Mouse (Mus musculus): Measurements from ENCODE around the gene Ndufaf4. TPM values are rescaled to one million over a fixed set of nuclear protein-coding genes. Genes with fewer than 3 reads are reported as not detected.

The Ndufaf4 gene
- total and polyA plus RNA-seq, 2 experiments from 2014 or later = 10.4 to 66.2 TPM

GRCm38 (mm10) chr4:24894625-24895024, 3.3 kb upstream of the Ndufaf4 start:
- no peak overlapping the region for H3K4me2 ChIP-seq (ENCODE audit: low read depth, low read length)
- H3K9me3 ChIP-seq (ENCODE audit: low read length) = no peaks in the 10 kb centered on the region
- no peak for DNase-seq (ENCODE audit: low spot score)
- no peak overlapping the region for H3K9ac ChIP-seq (replicated peaks; ENCODE audit: low read length)
- 81% methylated on average over 4 of the region's 4 CpGs for WGBS
- no peak overlapping the region for H3K27ac ChIP-seq
- no peaks in the 10 kb centered on the region for H3K36me3 ChIP-seq (ENCODE audit: insufficient read depth, low read length)
- H3K4me1 ChIP-seq (ENCODE audit: insufficient read depth, low read length) = peaks cover 6% of the 10 kb centered on the region
- H3K4me3 ChIP-seq (ENCODE audit: low read length) = no peak overlapping the region
- TF ChIP-seq CTCF (IDR thresholded peaks at IDR 0.05; ENCODE audit: low read depth) = no peak
- ATAC-seq = no peak
- H3K27me3 ChIP-seq (ENCODE audit: insufficient read depth, low read length) = no peaks in the 10 kb centered on the region

DNA sequence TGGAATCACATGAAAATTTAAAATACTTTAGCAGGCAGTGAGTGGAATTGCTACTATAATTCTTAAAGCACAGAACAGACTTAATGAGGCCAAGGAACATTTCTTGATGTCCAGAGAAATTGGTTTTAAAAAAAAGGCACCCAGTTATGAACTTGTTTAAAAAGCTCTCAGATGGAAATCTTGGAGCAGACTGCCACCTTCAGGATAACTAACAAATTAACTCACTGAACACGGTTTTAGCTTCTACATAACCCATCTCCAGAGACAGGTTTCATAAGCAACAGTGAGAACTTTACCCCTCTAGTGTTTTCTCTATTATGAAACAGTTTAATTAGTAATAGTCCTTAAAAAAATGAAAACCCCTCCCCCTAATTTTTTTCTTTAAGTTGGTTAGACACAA, 1.1 kb upstream of the Ndufaf4 start:
- Histone ChIP-seq H3K4me2 (ENCODE audit: low read depth, low read length) (peak overlapping the region; percentile 92), H3K9me3 (ENCODE audit: low read length) (no peaks in the 10 kb centered on the region), H3K27me3 (ENCODE audit: insufficient read depth, low read length) (no peaks in the 10 kb centered on the region), H3K4me1 (ENCODE audit: insufficient read depth, low read length) (peaks cover 6% of the 10 kb centered on the region), H3K9ac (replicated peaks; ENCODE audit: low read length) (no peak overlapping the region), H3K36me3 (ENCODE audit: insufficient read depth, low read length) (0 out of 2 replicates have a peak, but pooled peaks cover 3% of the 10 kb centered on the region), H3K27ac (no peak overlapping the region), H3K4me3 (ENCODE audit: low read length) (no peak overlapping the region)
- no peak for ATAC-seq
- peak; percentile 88 for DNase-seq (ENCODE audit: low spot score)
- peak; percentile 76 for TF ChIP-seq CTCF (IDR thresholded peaks at IDR 0.05; ENCODE audit: low read depth)
- 3% methylated on average over 1 of the region's 1 CpGs for WGBS

DNA sequence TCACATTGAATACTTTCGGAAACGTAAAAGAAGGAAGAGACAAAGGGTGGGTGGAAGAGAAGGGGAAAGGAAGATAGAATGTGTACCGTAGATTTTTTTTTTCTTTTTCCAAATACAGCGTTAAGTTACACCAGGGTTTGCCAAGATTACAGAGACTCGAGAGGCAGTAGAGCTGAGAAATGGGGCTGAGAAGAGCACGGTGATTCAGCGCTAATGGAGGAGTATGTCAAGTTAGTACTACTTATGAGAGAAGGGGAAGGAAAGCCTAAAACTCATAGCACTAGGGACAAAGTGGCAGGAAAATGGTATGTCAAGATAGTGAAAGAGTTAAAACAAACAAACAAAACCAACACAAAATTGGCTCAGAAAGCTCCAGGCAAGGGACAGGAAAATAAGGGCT, 532 bp upstream of the Ndufaf4 start:
- H3K27ac ChIP-seq = no peak overlapping the region
- H3K27me3 ChIP-seq (ENCODE audit: insufficient read depth, low read length) = no peaks in the 10 kb centered on the region
- H3K4me1 ChIP-seq (ENCODE audit: insufficient read depth, low read length) = peaks cover 6% of the 10 kb centered on the region
- 14% methylated on average over 7 of the region's 7 CpGs for WGBS
- H3K36me3 ChIP-seq (ENCODE audit: insufficient read depth, low read length) = 0 out of 2 replicates have a peak, but pooled peaks cover 6% of the 10 kb centered on the region
- TF ChIP-seq CTCF (IDR thresholded peaks at IDR 0.05; ENCODE audit: low read depth) = no peak
- ATAC-seq (peak; percentile 19), DNase-seq (ENCODE audit: low spot score) (peak; percentile 18)
- H3K4me2 ChIP-seq (ENCODE audit: low read depth, low read length) = peak overlapping the region; percentile 92
- peak overlapping the region; percentile 40 for H3K9ac ChIP-seq (replicated peaks; ENCODE audit: low read length)
- H3K4me3 ChIP-seq (ENCODE audit: low read length) = peak overlapping the region; percentile 87
- H3K9me3 ChIP-seq (ENCODE audit: low read length) = no peaks in the 10 kb centered on the region

GRCm38 (mm10) chr4:24898636-24899035, 753 bp downstream of the Ndufaf4 start:
- Histone ChIP-seq H3K27me3 (ENCODE audit: insufficient read depth, low read length) (no peaks in the 10 kb centered on the region), H3K9ac (replicated peaks; ENCODE audit: low read length) (peak overlapping the region; percentile 78), H3K9me3 (ENCODE audit: low read length) (no peaks in the 10 kb centered on the region), H3K36me3 (ENCODE audit: insufficient read depth, low read length) (peaks cover 13% of the 10 kb centered on the region; the same call in 1 of the 2 replicates), H3K4me3 (ENCODE audit: low read length) (peak overlapping the region; percentile 87), H3K27ac (no peak overlapping the region), H3K4me2 (ENCODE audit: low read depth, low read length) (peak overlapping the region; percentile 92), H3K4me1 (ENCODE audit: insufficient read depth, low read length) (peaks cover 6% of the 10 kb centered on the region)
- DNase-seq (ENCODE audit: low spot score) (no peak), ATAC-seq (no peak)
- WGBS = 27% methylated on average over 8 of the region's 8 CpGs
- TF ChIP-seq CTCF (IDR thresholded peaks at IDR 0.05; ENCODE audit: low read depth) = no peak

GRCm38 (mm10) chr4:24899146-24899545, 1.3 kb downstream of the Ndufaf4 start:
- no peak for ATAC-seq

DNA sequence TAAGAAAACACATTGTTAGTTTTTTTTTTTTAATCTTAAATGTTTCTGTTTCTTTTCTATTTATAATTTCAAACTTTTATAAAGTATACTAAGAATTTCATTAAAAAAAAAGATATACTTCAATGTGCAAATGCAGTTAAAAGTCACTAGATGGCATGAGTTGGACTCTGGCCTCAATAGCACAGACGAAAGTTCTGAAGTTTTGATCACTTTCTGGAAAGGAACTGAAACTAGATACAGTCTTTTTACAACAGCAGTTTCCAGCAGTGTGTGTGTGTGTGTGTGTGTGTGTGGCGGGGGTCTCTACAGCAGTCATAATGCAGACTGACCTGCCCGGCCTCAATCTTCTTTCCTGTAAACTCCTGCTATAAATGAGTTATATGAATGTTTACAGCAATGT, 9.9 kb downstream of the Ndufaf4 start:
- Histone ChIP-seq H3K4me1 (ENCODE audit: insufficient read depth, low read length) (no peaks in the 10 kb centered on the region), H3K27me3 (ENCODE audit: insufficient read depth, low read length) (no peaks in the 10 kb centered on the region), H3K4me3 (ENCODE audit: low read length) (no peak overlapping the region), H3K9me3 (ENCODE audit: low read length) (no peaks in the 10 kb centered on the region), H3K4me2 (ENCODE audit: low read depth, low read length) (no peak overlapping the region), H3K27ac (no peak overlapping the region), H3K36me3 (ENCODE audit: insufficient read depth, low read length) (peaks cover 9% of the 10 kb centered on the region; the same call in 1 of the 2 replicates), H3K9ac (replicated peaks; ENCODE audit: low read length) (no peak overlapping the region)
- WGBS = 63% methylated on average over 3 of the region's 3 CpGs
- DNase-seq (ENCODE audit: low spot score) (peak; percentile 60), ATAC-seq (no peak)
- peak; percentile 62 for TF ChIP-seq CTCF (IDR thresholded peaks at IDR 0.05; ENCODE audit: low read depth)

More at GRCm38 (mm10) chr4:24899146-24899545, 1.3 kb downstream of the Ndufaf4 start:
- peak overlapping the region; percentile 92 for H3K4me2 ChIP-seq (ENCODE audit: low read depth, low read length)
- 26% methylated on average over 4 of the region's 4 CpGs for WGBS
- DNase-seq (ENCODE audit: low spot score) = no peak
- H3K4me1 ChIP-seq (ENCODE audit: insufficient read depth, low read length) = peaks cover 6% of the 10 kb centered on the region
- no peaks in the 10 kb centered on the region for H3K27me3 ChIP-seq (ENCODE audit: insufficient read depth, low read length)
- H3K9ac ChIP-seq (replicated peaks; ENCODE audit: low read length) = peak overlapping the region; percentile 78; the same call in 1 of the 2 replicates
- TF ChIP-seq CTCF (IDR thresholded peaks at IDR 0.05; ENCODE audit: low read depth) = no peak
- peak overlapping the region; percentile 87 for H3K4me3 ChIP-seq (ENCODE audit: low read length)
- H3K36me3 ChIP-seq (ENCODE audit: insufficient read depth, low read length) = peaks cover 14% of the 10 kb centered on the region; the same call in 1 of the 2 replicates
- no peaks in the 10 kb centered on the region for H3K9me3 ChIP-seq (ENCODE audit: low read length)
- H3K27ac ChIP-seq = no peak overlapping the region

DNA sequence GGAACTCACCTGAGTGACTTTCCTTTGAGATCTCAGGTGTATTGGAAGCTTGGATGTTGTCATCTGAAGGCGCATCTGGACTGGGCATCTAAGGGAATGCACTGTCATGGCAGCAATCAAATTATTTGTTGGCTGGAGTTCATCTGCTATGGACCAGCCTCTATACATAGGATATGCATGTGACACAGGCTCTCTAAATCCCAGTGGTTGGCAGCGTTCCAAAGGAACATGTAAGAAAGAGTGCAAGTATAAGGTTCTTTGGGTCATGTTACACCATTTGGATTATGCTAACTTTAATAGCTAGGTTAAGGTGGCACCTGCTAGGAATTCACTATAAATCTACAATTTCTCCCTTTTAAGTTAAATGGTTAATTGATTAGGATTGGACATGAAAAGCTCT, 17.7 kb downstream of the Ndufaf4 start:
- H3K4me2 ChIP-seq (ENCODE audit: low read depth, low read length) = no peak overlapping the region
- no peak for TF ChIP-seq CTCF (IDR thresholded peaks at IDR 0.05; ENCODE audit: low read depth)
- no peaks in the 10 kb centered on the region for H3K36me3 ChIP-seq (ENCODE audit: insufficient read depth, low read length)
- ATAC-seq (no peak), DNase-seq (ENCODE audit: low spot score) (no peak)
- WGBS = 84% methylated on average over 2 of the region's 2 CpGs
- no peak overlapping the region for H3K9ac ChIP-seq (replicated peaks; ENCODE audit: low read length)
- no peaks in the 10 kb centered on the region for H3K27me3 ChIP-seq (ENCODE audit: insufficient read depth, low read length)
- H3K27ac ChIP-seq = no peak overlapping the region
- H3K4me3 ChIP-seq (ENCODE audit: low read length) = no peak overlapping the region
- H3K9me3 ChIP-seq (ENCODE audit: low read length) = no peaks in the 10 kb centered on the region
- H3K4me1 ChIP-seq (ENCODE audit: insufficient read depth, low read length) = no peaks in the 10 kb centered on the region
